Mouse (Mus musculus): ENCODE measurements around the gene AC170998.1.
"Not testable (repeated sequence)": the region's sequence is repeated elsewhere in the genome, so short reads cannot be mapped to it uniquely, and the experiment has no call there.

The AC170998.1 gene

GRCm38 (mm10) chr17:28760736-28761312 is 34.9 kb downstream of the AC170998.1 start:
- no peak for DNase-seq (ENCODE audit: low spot score)

GRCm38 (mm10) chr17:28761871-28762270 is 36.0 kb downstream of the AC170998.1 start:
- no peak for DNase-seq (ENCODE audit: low spot score)

GRCm38 (mm10) chr17:28766203-28766602 is 40.3 kb downstream of the AC170998.1 start:
- DNase-seq (ENCODE audit: low spot score), result no peak

- no peak for DNase-seq (ENCODE audit: low spot score)
Observed at GRCm38 (mm10) chr17:28766781-28767515, 41.1 kb downstream of the AC170998.1 start.

GRCm38 (mm10) chr17:28769121-28769874 is 43.4 kb downstream of the AC170998.1 start, which contains the start of gene Mapk13:
Gene Mapk13, plus strand, starts transcription at chr17:28769297.
- no peak for DNase-seq (ENCODE audit: low spot score)

- no peak for DNase-seq (ENCODE audit: low spot score)
Observed at GRCm38 (mm10) chr17:28769875-28770421, 44.1 kb downstream of the AC170998.1 start.

- no peak for DNase-seq (ENCODE audit: low spot score)
Observed at GRCm38 (mm10) chr17:28771289-28771688, 45.4 kb downstream of the AC170998.1 start.

GRCm38 (mm10) chr17:28774303-28774702 is 48.4 kb downstream of the AC170998.1 start:
- DNase-seq (ENCODE audit: low spot score), result not testable (repeated sequence)

GRCm38 (mm10) chr17:28775161-28775560 is 49.3 kb downstream of the AC170998.1 start:
- DNase-seq (ENCODE audit: low spot score), result no peak

All from urinary bladder, postnatal 10 days (tissue).